Mouse (Mus musculus) fibroblast of lung, adult 2 months (primary cell): ENCODE measurements around the gene Rnf114.

ENCODE experiments used
- DNase-seq: peaks from one replicate; pipeline ENCODE4 v3.0.0-alpha.2; 2011; ENCODE audit warnings: low read depth

The Rnf114 gene

DNA sequence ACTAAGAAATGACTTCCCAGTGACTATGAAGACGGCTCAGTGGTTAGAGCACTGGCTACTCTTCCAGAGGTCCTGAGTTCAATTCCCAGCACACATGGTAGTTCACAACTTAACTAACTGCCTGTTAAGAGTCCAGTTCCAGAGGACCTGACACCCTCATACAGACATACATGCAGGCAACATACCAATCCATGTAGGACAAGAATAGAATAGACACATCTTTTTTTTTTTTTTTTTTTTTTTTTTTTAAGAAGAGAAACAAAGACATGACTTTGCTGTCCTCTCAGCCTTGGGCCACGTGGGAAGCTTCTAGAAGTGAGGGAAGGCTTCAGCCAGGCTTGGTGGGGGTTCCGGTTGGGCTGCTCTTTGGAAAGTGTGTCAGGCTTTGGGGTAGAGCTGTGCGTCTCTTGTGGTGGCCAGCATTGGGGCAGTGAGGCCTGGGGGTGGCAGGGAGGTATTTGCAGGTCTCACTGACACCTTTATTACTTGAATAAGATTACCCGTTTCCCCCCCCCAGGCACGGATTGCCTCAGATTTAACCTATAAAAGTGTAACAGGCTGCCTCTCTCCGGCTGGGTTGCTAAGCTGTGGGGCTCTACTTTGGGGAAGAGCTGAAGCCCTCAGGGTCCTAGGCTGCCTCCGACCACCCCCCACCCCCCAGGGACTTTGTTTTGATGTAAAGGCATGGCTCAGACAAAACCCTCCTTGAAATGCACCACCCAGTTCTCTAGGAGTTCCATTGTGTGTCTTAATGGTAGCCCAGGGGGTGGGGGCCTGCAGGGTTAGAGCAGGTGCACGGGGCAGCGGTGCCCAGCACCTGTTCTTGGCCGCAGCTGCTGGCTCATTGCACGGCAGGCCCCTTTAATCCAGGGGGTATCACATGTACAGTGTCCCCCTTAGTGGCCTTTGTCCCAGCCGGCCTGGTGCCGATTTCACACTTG lies 47.4 kb downstream of the Rnf114 start:
- no peak for DNase-seq

DNA sequence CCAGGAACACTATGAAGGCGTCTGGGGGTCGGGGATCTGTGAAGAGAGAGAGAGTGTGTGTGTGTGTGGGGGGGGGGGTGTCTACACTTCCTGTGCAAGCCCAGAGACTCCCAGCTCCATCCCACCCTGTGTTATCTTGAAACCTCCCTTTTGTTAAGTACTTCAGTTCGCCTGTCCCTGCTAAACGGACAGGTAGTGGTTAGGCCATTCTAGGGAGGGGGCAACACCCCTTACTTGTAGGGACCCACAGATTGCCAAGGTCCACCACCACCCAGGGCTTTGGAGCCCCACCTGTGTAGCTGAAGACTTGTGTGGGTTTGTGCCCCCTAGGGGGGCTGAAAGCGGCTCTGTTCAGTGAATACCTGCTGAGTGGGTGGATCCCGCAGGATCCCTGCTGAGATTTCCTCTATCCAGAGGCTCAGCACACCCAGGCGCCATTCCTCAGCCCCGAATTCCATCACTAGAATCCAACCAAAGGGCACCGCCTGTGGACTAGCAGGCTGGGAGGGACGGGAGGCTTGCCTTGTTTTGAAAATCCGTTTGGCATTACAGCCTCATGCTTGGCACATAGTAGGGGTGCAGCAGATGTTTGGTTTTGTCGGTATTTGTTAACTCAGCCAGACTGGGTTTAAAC lies 48.1 kb downstream of the Rnf114 start:
- no peak for DNase-seq

DNA sequence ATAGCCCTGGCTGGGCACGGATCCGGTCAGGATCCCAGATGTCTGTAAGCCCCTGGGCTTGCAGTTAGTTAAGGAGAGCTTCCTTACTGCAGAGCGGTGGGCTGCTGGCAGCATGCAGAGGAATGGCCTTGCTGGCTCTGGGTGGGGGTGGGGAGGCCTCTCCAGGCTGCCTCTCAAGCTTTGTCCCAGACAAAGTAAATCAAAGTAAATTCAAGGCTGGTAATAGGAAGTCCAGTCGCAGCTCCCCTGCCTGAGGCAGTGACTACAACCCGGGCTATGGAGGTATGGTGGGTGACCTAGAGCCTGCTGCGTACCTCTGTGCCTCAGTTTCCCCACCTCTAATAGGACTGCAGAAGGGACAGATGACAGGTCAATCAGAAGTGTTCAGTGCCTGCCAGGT lies 48.9 kb downstream of the Rnf114 start:
- no peak for DNase-seq

DNA sequence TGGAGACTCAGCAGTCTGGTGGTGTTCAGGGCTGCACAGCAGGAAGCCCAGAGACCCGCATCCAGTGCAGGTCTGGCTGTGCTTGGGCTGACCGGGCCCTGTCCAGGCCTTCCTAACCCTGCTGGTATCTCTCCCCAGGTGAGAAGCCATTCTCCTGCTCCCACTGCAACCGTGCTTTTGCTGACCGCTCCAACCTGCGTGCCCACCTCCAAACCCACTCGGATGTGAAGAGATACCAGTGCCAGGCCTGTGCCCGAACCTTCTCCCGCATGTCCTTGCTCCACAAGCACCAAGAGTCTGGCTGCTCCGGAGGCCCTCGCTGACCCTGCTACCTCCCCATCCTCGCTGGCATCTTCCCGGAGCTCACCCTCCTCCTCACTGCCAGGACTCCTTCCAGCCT lies 49.3 kb downstream of the Rnf114 start:
- DNase-seq: no peak

DNA sequence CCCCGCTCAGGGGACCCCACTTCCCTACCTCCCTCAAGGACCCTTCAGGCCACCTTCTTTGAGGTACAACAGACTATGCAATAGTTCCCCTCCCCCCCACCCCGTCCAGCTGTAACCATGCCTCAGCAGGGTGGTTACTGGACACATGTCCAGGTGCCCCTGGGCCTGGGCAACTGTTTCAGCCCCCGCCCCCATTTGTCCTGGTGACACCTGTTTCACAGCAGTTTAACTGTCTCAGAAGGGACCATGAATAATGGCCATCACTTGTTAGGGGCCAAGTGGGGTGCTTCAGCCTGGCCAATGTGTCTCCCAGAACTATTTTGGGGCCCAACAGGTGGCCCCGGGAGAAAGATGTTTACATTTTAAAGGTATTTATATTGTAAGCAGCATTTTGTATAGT lies 49.9 kb downstream of the Rnf114 start:
- DNase-seq: no peak

DNA sequence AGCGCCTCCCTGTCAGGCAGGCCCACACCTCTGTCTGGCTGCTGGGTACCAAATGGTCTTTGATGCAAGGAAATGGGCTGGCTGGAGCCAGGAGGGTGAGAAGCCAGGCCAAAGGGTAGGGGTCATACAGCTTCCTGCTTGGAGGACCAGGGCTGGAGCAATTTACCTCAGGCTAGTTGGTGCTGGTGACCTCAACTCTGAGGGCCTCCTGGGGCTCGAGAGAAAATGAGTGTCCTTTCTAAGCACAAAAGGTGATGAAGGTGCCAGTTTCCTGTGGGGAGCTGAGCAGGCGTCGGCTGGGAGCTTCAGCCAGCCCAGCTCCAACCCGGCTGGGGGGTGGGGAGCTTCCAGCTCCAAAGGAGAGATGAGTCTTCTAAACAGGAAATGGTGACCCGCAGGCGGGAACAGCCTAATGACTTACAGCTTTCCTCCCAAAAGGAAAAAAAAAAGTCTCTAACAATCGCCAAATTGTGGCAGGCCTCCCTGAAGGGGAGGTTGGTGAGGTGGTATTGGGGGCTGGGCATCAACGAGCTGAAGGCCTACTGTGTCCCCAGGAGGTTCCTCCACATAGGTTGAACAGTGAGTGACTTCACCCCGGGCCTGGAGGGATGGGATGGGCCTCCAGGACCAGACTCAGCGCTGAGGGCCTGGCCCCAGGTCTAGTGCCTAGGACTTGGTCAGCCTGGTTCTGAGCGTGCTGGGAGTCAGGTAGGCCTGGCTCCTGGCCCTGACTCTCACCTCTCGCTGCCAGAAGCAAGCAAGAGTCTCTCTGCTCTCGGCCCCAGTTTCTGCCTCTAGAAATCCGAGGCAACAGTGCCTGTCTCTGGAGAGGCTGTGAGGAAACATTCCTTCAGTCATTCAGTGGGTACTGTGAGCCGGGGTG lies 50.9 kb downstream of the Rnf114 start:
- no peak for DNase-seq

DNA sequence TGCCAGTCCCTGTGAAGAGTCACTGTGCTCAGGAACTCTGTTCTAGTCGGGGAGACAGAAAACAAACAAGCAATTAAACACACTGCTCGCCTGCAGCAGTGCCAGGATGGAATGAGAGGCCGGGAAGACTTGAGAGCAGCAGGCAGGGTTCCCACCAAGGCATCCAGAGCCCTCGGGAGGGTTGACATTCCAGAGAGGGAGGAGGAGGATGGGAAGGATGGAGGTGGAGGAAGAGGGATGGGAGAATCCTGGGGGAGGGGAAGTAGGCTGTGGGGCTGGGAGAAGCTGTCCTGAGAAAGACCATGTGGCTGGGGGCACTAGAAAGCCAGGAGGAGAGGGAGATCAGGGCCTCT lies 51.5 kb downstream of the Rnf114 start:
- peak; percentile 87 for DNase-seq

DNA sequence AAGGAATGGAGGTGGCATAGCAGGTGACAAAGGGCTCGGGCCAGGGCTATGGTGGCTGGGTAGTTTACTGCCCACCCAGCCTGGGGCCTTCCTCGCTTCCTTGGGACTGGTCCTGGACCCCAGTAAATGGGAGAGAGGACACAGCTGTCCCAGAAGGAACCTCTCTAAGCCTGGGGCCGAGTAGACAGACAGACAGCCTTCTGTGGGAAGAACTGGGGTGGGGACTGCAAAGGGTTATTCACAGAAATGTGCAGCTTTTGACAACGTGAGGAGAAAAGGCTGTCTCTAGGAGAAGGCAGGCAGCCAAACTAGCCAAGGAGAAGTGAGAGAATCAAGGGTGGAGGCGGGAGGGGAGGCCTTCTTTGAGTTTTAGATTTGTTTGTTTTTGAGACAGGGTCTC lies 52.0 kb downstream of the Rnf114 start:
- no peak for DNase-seq

DNA sequence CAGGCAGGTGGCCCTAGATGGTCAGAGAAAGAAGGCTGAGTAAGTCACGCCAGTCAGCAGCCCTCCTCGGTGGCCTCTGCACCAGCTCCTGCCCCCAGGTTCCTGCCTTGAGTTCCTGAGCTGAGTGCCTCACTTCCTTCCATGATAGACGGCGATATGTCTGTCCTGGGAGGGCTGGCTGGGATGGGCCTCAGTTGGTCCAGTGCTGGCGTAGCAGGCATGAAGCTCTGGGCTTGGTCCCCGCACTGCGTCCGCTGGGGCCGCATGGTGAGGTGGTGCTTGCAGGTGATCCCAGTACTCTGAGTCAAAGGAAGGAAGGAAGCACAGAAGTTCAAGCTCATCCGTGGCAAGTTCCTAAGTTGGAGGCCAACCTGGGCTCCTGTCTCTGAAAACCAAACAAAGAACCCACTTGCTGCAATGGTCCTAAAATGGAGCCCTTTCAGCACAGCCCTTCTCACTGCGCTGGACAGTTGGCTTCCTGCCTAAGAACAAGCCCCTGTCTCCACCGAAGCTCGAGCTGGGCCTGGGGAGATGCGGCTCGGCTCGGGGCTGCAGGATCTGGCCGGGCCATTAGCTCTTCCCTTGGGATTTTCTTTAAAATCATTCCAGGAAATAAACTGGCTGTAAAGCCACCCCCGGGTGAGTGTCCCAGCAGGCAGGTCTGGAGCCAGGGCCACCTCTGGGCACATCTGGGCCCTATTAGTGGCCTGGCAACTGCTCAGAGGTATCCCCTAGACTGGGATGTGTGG lies 54.2 kb downstream of the Rnf114 start:
- no peak for DNase-seq

DNA sequence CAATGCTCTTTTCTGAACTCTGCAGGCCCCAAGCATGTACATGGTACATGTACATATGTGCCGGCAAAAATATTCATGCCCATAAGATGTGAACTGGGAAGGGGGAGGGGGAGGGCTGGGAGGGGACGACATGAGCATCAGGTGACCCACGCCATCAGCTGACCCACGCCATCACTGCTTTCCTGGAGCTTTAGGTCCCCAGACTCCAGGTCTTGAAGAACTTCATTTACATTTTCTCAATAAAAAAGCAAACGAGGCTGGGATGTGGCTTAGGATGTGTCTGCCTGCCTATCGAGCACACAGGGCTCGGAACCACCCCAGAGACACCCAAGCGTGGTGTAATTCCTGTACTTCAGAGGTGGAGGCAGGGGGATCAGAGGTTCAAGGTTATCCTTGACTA lies 55.0 kb downstream of the Rnf114 start:
- DNase-seq: no peak

DNA sequence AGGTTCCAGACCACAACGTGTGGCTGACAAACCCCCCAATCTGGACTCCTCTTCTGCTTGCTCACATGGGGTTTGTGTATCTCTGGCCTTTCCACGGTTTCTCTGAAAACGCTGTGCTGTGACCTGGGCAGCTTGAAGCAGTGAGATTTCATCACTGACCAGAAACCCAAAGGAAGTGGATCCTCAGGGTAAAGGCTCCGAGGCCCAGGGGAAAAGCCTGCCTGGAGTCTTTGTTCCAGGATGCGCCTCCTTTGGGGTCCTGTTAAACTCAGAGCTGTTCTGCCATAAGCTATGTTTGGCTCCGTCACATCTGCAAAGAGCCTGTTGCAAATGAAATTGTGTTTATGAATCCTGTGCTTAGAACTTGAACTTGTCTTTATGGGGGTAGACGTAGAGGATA lies 56.5 kb downstream of the Rnf114 start:
- DNase-seq: no peak

DNA sequence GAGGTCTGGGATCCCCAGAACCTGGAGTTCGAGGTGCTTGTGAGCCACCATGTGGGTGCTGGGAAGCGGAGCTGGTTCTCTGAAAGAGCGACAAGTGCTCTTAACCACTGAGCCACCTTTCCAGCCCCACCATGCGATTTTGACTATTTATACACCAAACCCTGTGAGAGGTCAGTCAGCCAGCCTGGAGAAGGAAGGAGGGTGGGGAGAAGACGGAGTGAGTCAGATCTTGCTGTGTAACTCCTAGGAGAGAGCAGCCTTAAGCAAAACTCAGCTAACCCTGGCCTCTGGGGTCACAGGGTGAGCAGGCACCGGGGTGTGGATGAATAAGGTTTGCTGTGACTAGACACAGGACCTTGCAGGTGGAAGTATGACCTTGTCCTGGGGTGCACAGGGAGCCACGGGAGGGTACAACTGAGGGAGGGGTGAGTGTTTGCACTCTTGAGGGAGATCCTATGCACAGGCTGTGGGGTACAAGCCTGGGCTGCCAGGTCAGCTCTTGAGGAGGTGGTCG lies 58.0 kb downstream of the Rnf114 start:
- no peak for DNase-seq

DNA sequence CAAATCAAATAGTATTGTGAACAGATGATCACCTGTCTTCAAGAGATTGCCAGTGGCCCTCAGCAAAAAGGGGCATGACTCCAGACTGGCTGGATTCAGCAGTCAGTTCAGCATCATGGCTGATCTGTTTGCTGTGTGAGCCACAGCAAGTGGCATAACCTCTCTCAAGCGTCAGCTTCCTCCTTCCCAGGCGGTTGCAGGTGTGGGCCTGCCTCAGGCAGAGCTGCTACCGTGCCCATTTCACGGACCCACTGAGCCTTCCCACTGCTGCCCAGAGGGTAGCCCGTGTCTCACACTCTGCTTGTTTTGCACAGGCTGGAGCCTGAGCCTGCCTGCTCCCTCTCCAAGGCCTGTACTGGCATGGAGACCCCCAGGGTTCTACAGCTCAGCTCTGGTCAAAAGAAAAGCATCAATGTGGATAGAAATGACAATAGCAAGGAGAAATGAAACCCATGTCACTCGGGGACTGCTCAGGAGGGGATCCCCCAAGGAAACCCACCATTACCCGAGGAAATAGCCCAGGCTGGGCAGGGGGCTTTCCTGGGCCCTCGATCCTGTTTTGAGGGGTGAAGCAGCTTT lies 59.0 kb downstream of the Rnf114 start:
- no peak for DNase-seq

DNA sequence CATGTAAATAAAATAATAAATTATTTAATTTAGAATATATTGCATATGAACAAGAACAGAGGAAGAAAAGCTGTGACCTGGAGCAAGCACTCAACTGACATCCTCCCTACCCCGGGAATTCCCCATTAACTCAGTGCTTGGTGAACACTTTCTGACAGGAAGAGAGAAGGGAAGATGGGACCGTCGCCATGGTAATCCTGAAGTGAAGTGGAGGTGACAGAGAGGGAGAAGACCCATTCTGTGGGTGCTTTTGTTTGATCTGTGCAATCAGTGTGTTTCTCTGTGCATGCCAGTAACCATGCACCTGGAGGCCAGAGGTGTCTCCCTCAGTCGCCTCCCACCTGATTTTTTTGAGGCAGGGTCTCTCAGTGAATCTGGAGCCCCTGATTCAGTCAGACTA lies 59.8 kb downstream of the Rnf114 start:
- no peak for DNase-seq

DNA sequence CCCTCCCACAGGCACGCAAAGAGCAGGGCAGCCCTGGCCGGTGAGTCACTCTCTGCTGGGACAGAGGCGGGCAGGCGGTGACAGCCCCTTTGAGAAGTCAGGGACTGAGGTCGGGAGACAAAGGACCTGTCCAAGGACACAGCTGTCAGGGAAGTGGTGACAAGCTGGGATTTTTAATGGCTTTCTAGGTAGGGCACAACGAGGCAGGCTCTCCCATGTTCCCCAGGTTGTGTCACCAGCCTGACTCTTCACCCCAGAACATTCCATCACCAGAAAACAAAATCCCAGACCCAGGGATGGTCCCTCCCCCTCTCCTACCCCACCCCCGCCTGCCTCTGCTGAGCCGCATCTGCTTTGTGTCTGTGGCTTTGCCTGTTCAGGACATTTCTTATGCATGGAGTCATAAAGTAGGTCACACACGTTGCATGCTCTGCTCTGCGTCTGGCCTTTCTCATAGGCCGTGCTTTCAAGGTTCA lies 60.5 kb downstream of the Rnf114 start:
- DNase-seq: no peak

DNA sequence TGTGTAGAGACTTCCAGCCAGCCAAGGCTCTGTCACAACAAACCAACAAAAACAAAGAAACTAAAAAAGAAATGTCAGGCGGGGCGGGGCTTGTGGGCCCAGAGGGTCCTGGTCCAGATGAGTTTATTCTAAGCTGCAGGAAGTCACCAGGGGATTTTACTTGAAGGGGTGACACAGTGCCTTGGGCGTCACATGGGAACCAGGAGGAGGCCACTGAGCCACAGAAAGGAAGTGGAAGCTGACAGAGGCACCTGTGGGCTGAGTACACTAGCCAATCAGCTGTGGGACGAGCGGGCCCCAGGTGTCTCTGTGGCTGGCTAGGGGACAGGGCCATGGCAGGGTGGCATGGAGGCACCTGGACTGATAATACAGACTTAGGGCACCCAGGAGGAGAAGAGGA lies 63.3 kb downstream of the Rnf114 start:
- no peak for DNase-seq

DNA sequence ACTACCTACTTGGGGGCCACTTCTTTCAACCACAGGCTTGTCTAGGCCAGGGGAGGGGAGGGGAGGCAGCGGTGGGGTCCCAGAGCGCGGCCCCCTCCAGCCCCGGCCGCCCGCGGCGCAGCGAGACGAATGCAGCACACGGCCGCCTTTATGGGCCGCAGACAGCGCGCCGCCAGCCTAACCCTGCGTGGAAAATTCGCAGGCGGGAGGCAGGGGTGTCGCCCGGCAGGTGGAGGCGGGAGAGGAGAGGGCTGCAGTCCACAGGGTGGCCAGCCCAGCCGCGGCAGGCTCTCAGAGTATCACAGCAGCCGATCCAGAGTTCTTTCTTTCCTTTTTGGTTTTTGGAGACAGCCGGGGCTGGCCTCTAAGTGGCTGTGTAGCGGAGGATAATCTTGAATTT lies 67.0 kb downstream of the Rnf114 start:
- no peak for DNase-seq

DNA sequence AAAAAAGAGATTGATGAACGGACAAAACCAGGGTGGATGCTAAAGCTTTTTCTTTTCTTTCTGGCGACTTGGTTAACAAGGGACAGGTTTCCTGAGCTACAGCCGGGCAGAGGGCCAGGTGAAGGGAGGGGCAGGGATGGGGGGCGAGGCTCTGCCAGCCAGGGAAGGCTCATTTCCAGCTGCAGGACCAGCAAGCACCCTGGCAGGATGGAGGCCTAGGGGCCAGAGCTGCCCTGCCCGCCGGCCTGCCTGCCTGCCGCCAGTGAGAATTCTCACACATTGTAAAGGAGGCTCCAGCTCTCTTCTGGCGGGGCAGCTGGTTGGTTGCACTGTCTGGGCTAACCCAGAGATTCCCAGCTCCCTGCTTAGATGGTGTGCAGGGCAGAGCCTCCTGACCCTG lies 69.7 kb downstream of the Rnf114 start:
- DNase-seq: no peak

DNA sequence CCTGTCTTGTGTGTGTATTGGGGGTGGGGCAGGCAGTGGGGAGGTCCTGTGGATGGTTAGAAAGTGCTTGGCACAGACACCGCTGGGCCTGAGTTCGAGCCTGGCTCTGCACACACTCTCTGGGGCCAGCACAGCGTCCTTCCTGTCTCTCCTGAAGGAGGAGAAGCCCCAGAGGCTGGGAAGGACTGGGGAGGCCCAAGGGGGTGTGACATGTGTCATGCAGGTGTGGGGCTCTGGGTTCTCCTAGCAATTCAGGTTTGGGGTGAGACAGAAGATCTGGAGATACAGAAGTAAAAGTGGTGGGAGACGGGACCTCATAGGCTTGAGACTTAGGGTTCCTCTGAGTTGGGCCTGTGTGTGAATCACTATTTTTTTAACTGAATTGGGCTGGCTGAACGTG lies 70.6 kb downstream of the Rnf114 start:
- no peak for DNase-seq

DNA sequence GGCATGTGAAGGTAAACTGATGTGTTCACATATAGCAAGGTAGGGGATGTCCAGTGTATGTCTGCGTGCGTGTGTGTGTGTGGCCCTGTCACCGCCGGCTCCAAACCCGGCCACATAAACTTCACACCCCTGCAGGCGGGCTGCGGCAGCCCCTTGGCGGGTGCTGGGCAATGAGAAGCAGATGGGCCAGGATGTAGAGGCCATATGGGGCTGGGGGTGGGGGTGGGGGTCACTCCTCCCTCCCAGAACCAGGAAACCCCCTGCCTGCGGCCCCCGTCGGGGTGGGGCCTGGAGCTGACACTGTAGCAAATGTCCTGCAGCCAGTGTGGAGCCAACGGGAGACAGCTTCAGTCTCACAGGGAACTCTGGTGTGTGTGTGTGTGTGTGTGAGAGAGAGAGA lies 71.3 kb downstream of the Rnf114 start:
- DNase-seq: no peak

DNA sequence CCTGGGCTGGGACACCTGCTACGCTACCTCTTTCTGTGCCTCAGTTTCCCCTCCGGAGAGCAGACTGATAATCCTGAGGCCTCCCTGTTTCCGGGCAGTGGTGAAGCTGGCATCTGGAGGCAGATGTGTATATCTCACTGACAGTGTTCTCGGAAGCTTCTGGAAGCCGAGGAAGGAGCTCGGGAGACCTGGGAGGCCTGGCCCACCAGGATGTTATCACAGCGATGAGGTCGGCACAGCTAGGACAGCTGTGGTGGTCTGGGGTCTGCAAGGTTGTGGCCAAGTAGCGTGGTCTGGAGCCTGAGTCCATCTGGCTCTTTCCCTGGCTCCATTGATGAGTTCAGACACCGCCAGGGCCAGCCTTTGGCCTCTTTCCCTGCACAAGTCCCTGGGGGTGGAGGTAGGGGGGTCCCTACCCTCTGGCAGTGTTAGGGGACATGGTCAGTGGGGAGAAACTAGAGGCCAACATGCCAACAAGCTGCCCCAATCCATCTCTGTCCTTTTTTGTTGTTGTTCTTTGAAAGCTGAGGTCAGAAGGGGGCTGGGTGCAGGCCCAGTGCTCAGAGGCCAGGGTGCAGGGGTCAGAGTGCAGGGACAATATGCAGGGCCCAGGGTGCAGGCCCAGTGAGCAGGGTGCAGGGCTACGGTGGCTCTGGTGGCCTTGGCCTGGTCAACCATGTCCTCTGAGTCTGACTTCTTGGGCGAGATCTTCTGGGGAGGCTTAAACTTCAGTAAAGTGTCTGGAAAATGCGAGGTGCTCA lies 72.3 kb downstream of the Rnf114 start:
- no peak for DNase-seq
